Mouse (Mus musculus) left cerebral cortex, postnatal 4 days (tissue): ENCODE measurements at regions not wholly inside any gene's neighbourhood (a gene's known extent, or its start where the extent isn't known, plus 50 kb on each side); places are given as distances from the start of the nearest gene placed in this dataset.

Source experiments
- DNase-seq: peaks from one replicate; pipeline ENCODE4 v3.0.0-alpha.2; 2022
- intact Hi-C: fragments of 180-260 bp; cut with DNase I; formaldehyde crosslinking; loops from one replicate; pipeline ENCODE4 v1.15.1; 2025

- intact Hi-C loops, result no loop called here
- DNase-seq, result no peak
Observed at GRCm38 (mm10) chr3:140566996-140567517, 645.1 kb downstream of the Pdha2 start.

- DNase-seq, result no peak
- intact Hi-C loops, result no loop called here
Observed at GRCm38 (mm10) chr3:140554736-140555135, 657.4 kb downstream of the Pdha2 start.

GRCm38 (mm10) chr3:140548483-140548882 lies 663.7 kb downstream of the Pdha2 start:
- DNase-seq, result no peak
- intact Hi-C loops, result no loop called here

GRCm38 (mm10) chr3:140531747-140532502 lies 680.2 kb downstream of the Pdha2 start:
- intact Hi-C loops, result no loop called here
- no peak for DNase-seq

- DNase-seq, result peak; percentile 1
- intact Hi-C loops, result no loop called here
Observed at GRCm38 (mm10) chr3:140521653-140522278, 690.4 kb downstream of the Pdha2 start.

GRCm38 (mm10) chr3:140510835-140511234 lies 701.3 kb downstream of the Pdha2 start:
- no peak for DNase-seq
- intact Hi-C loops, result no loop called here

- intact Hi-C loops, result no loop called here
- no peak for DNase-seq
Observed at GRCm38 (mm10) chr3:140510094-140510493, 702.1 kb downstream of the Pdha2 start.

GRCm38 (mm10) chr3:140494134-140494533 lies 718.0 kb downstream of the Pdha2 start:
- no peak for DNase-seq
- intact Hi-C loops, result no loop called here

GRCm38 (mm10) chr3:140477670-140478208 lies 734.4 kb downstream of the Pdha2 start:
- no peak for DNase-seq
- intact Hi-C loops, result no loop called here

GRCm38 (mm10) chr3:140476534-140476933 lies 735.6 kb downstream of the Pdha2 start:
- intact Hi-C loops, result no loop called here

GRCm38 (mm10) chr3:140452513-140452912 lies 759.6 kb downstream of the Pdha2 start:
- DNase-seq, result no peak

More at GRCm38 (mm10) chr3:140476534-140476933, 735.6 kb downstream of the Pdha2 start:
- DNase-seq, result no peak

GRCm38 (mm10) chr3:140451148-140451547 lies 761.0 kb downstream of the Pdha2 start:
- intact Hi-C loops, result no loop called here
- DNase-seq, result no peak

More at GRCm38 (mm10) chr3:140452513-140452912, 759.6 kb downstream of the Pdha2 start:
- intact Hi-C loops, result no loop called here

GRCm38 (mm10) chr3:140409239-140409638 lies 802.9 kb downstream of the Pdha2 start:
- DNase-seq, result no peak
- intact Hi-C loops, result no loop called here
